22 mouse cellular contexts compared by ENCODE assay signal in the genomic region with DNA sequence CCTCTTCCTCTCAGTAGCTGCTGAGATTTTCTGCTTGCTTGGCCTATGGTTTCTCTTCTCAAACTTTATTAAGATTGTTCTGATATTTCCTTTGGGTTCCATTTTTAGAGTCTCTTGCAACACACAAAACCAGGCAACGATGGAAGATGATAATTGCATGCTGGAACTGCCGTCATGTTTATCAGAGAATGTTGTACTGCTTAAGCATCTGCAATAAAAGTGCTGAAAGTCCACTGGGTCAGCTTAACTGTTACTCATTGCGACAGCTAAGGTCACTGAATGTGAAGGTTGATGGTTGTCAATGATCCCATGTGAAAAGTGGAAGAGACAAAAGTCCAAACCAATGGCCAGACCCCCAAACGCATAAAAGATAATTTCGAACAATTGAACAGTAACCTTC.
DNase-seq lines count a peak whose midpoint lies in the region; ATAC-seq and TF ChIP-seq lines count a peak whose summit lies in the region.
"Had no signal": no experiment of that assay in that cellular context is flagged by ENCODE, and none has a peak within 500 bp of the region (broad histone marks: within the 10 kb centered on the region; RNA-seq: fewer than 3 reads in every experiment).

No protein-coding gene starts in this region.

- H3K9me3 ChIP-seq in liver, embryonic 12.5 days (replicated peaks) = 0 out of 2 replicates have a peak, but pooled peaks cover 7% of the 10 kb centered on the region
- H3K9me3 ChIP-seq in E14TG2a.4 (ENCODE audit: low read length) = peaks cover 62% of the 10 kb centered on the region

- H3K4me3 ChIP-seq in liver, adult 2 months (ENCODE audit: insufficient read depth, low read depth, low read length) = no peak overlapping the region
- H3K4me3 ChIP-seq in liver, embryonic 12.5 days = no peak overlapping the region
- H3K4me3 ChIP-seq in E14TG2a.4 (replicated peaks; ENCODE audit: low read length) = 0 out of 2 replicates have a peak overlapping the region, but pooled peaks have one; percentile 13

- no peak for ATAC-seq in liver, embryonic 12.5 days
- ATAC-seq: activated CD4-positive, CD25-positive, alpha-beta regulatory T cell, adult 4 months; CD4-positive, CD25-positive, alpha-beta regulatory T cell, adult 4 months; Patski had no signal

- DNase-seq in heart, adult 11 months = peak; percentile 31
- no peak for DNase-seq in heart, postnatal 10 days
- DNase-seq in liver, adult 2 months (ENCODE audit: extremely low read depth, low read depth, low spot score) = peak; percentile 89
- no peak for DNase-seq in cerebellum, adult 9-11 months
- DNase-seq: adrenal gland, adult 2 months; adrenal gland, adult 8-10 months; adrenal gland, postnatal 10 days; adrenal gland, postnatal 14 days; adrenal gland, postnatal 25 days; adrenal gland, postnatal 36 days; B cell, adult 2 months; cerebellum, adult 11 months; cerebellum, adult 11-12 months; cerebellum, adult 18-20 months; cerebellum, adult 2 months had no signal

- H3K27me3 ChIP-seq in liver, adult 2 months (ENCODE audit: control insufficient read depth, insufficient read depth, low read length) = no peaks in the 10 kb centered on the region
- H3K27me3 ChIP-seq in liver, embryonic 12.5 days (replicated peaks) = no peaks in the 10 kb centered on the region
- H3K27me3 ChIP-seq in E14TG2a.4 (ENCODE audit: insufficient read depth, low read length) = no peaks in the 10 kb centered on the region
- H3K27me3 ChIP-seq: CH12.LX had no signal

- no peak overlapping the region for H3K4me2 ChIP-seq in liver, embryonic 12.5 days

- H3K36me3 ChIP-seq in liver, adult 2 months (ENCODE audit: control insufficient read depth, insufficient read depth, low read length) = no peaks in the 10 kb centered on the region
- no peaks in the 10 kb centered on the region for H3K36me3 ChIP-seq in liver, embryonic 12.5 days
- H3K36me3 ChIP-seq in E14TG2a.4 (ENCODE audit: insufficient read depth, low read length) = no peaks in the 10 kb centered on the region
- H3K36me3 ChIP-seq: G1E had no signal

- no peaks in the 10 kb centered on the region for H3K79me2 ChIP-seq in liver, adult 2 months (ENCODE audit: control insufficient read depth, insufficient read depth, low read length)

- no peak overlapping the region for H3K9ac ChIP-seq in liver, adult 2 months (ENCODE audit: low read depth, low read length)
- H3K9ac ChIP-seq in liver, embryonic 12.5 days = no peak overlapping the region

- TF ChIP-seq CTCF in liver, adult 2 months (IDR thresholded peaks at IDR 0.05; ENCODE audit: low read depth, low read length) = no peak
- TF ChIP-seq CTCF in E14TG2a.4 (conservative IDR thresholded peaks at IDR 0.05; ENCODE audit: low read length) = no peak

- intact Hi-C loops in heart, postnatal 10 days (cut with DNase I) = no loop called here

- no peak overlapping the region for H3K27ac ChIP-seq in liver, adult 2 months (replicated peaks; ENCODE audit: insufficient read depth, low read depth, low read length)
- no peak overlapping the region for H3K27ac ChIP-seq in liver, embryonic 12.5 days

- WGBS in liver, adult 2 months = 40% methylated on average over 5 of the region's 5 CpGs
- WGBS in liver, embryonic 12.5 days (ENCODE audit: insufficient replicate concordance) = 66% methylated on average over 5 of the region's 5 CpGs

- peaks cover 6% of the 10 kb centered on the region; the same call in 1 of the 2 replicates for H3K4me1 ChIP-seq in liver, adult 2 months (ENCODE audit: control insufficient read depth, insufficient read depth, low read length)
- H3K4me1 ChIP-seq in liver, embryonic 12.5 days = no peaks in the 10 kb centered on the region
- no peaks in the 10 kb centered on the region for H3K4me1 ChIP-seq in E14TG2a.4 (replicated peaks; ENCODE audit: low read depth, low read length)

- TF ChIP-seq POLR2A in liver, adult 2 months (IDR thresholded peaks at IDR 0.05; ENCODE audit: extremely low read depth, insufficient read depth, low read length) = no peak

Comparison
In these comparisons a context has a peak if more than half of its experiments do, and no peak if none do; other contexts are left out.
1. DNase-seq: peak in heart, adult 11 months (single experiment) and liver, adult 2 months (single experiment); none in heart, postnatal 10 days (0 of 2) and cerebellum, adult 9-11 months (single experiment).